Comparison of ENCODE assay signal across 32 mouse cellular contexts in genomic region chr13:34336895-34337294, GRCm38 (mm10). TPM values are rescaled to one million over a fixed set of nuclear protein-coding genes. Genes with fewer than 3 reads are reported as not detected.
DNase-seq lines count a peak whose midpoint lies in the region; ATAC-seq and TF ChIP-seq lines count a peak whose summit lies in the region.
"Had no signal": no experiment of that assay in that cellular context is flagged by ENCODE, and none has a peak within 500 bp of the region (broad histone marks: within the 10 kb centered on the region; RNA-seq: fewer than 3 reads in every experiment).

No protein-coding gene starts in this region.

- DNase-seq in hindbrain, postnatal 0 days (ENCODE audit: low spot score), result no peak
- DNase-seq in hindbrain, embryonic 14.5 days (ENCODE audit: low spot score), result no peak
- no peak for DNase-seq in liver, postnatal 0 days
- DNase-seq in gastrocnemius, postnatal 10 days, result no peak
- DNase-seq in kidney, adult 11 months, result no peak
- DNase-seq: adrenal gland, adult 8-10 months; cerebellum, adult 8-10 months; cerebellum, postnatal 25 days; embryo, embryonic 11 days; forebrain, postnatal 0 days; gastrocnemius, postnatal 25 days; heart, adult 11 months; heart, postnatal 4 days; kidney, adult 18-20 months; kidney, postnatal 25 days; layer of hippocampus, postnatal 36 days; lung, postnatal 4 days; right cerebral cortex, adult 18-20 months; thymus, adult 18-20 months; thymus, postnatal 25 days had no signal

- H3K27ac ChIP-seq in hindbrain, postnatal 0 days, result no peak overlapping the region
- H3K27ac ChIP-seq in hindbrain, embryonic 14.5 days, result no peak overlapping the region
- no peak overlapping the region for H3K27ac ChIP-seq in cortical plate, adult 2 months (ENCODE audit: insufficient read depth, low read length)
- H3K27ac ChIP-seq in liver, postnatal 0 days (ENCODE audit: low read depth), result no peak overlapping the region
- H3K27ac ChIP-seq: embryonic facial prominence, embryonic 12.5 days; heart, embryonic 10.5 days; hindbrain, embryonic 13.5 days; kidney, embryonic 15.5 days; midbrain, embryonic 15.5 days; stomach, postnatal 0 days had no signal

- no peak overlapping the region for H3K9ac ChIP-seq in hindbrain, postnatal 0 days (replicated peaks; ENCODE audit: low read length)
- no peak overlapping the region for H3K9ac ChIP-seq in hindbrain, embryonic 14.5 days
- no peak overlapping the region for H3K9ac ChIP-seq in liver, postnatal 0 days (replicated peaks)
- H3K9ac ChIP-seq: embryonic facial prominence, embryonic 12.5 days; forebrain, postnatal 0 days; hindbrain, embryonic 13.5 days; kidney, embryonic 15.5 days; midbrain, embryonic 15.5 days had no signal

- 97% methylated on average over 1 of the region's 1 CpGs for WGBS in hindbrain, postnatal 0 days
- 98% methylated on average over 1 of the region's 1 CpGs for WGBS in hindbrain, embryonic 14.5 days
- WGBS in liver, postnatal 0 days (ENCODE audit: insufficient replicate concordance), result 86% methylated on average over 1 of the region's 1 CpGs

- no peaks in the 10 kb centered on the region for H3K27me3 ChIP-seq in hindbrain, postnatal 0 days (ENCODE audit: insufficient read depth, low read length)
- no peaks in the 10 kb centered on the region for H3K27me3 ChIP-seq in hindbrain, embryonic 14.5 days (ENCODE audit: control insufficient read depth, insufficient read depth, low read length)
- no peaks in the 10 kb centered on the region for H3K27me3 ChIP-seq in megakaryocyte, embryonic 14.5 days (replicated peaks)
- H3K27me3 ChIP-seq in liver, postnatal 0 days (ENCODE audit: insufficient read depth, low read length), result no peaks in the 10 kb centered on the region
- H3K27me3 ChIP-seq: embryonic facial prominence, embryonic 12.5 days; hindbrain, embryonic 13.5 days; midbrain, embryonic 15.5 days had no signal

- H3K4me3 ChIP-seq in hindbrain, postnatal 0 days (ENCODE audit: low read length), result no peak overlapping the region
- no peak overlapping the region for H3K4me3 ChIP-seq in hindbrain, embryonic 14.5 days (replicated peaks; ENCODE audit: low read length)
- peak overlapping the region; percentile 83 for H3K4me3 ChIP-seq in megakaryocyte, embryonic 14.5 days (replicated peaks)
- no peak overlapping the region for H3K4me3 ChIP-seq in cortical plate, adult 2 months (ENCODE audit: insufficient read depth, low read length)
- no peak overlapping the region for H3K4me3 ChIP-seq in liver, postnatal 0 days (ENCODE audit: low read depth, low read length)
- H3K4me3 ChIP-seq: embryonic facial prominence, embryonic 12.5 days; heart, embryonic 10.5 days; hindbrain, embryonic 13.5 days; kidney, embryonic 15.5 days; midbrain, embryonic 15.5 days had no signal

- TF ChIP-seq POLR2A in cortical plate, adult 2 months (IDR thresholded peaks at IDR 0.05; ENCODE audit: extremely low read depth, insufficient read depth, low read length), result no peak

- H3K36me3 ChIP-seq in hindbrain, postnatal 0 days (ENCODE audit: insufficient read depth, low read length), result no peaks in the 10 kb centered on the region
- H3K36me3 ChIP-seq in hindbrain, embryonic 14.5 days (replicated peaks; ENCODE audit: control insufficient read depth, insufficient read depth), result no peaks in the 10 kb centered on the region
- peaks cover 83% of the 10 kb centered on the region for H3K36me3 ChIP-seq in megakaryocyte, embryonic 14.5 days (replicated peaks; ENCODE audit: low read length)
- peaks cover 19% of the 10 kb centered on the region for H3K36me3 ChIP-seq in liver, postnatal 0 days (replicated peaks; ENCODE audit: insufficient read depth, low read length)
- H3K36me3 ChIP-seq: embryonic facial prominence, embryonic 12.5 days; heart, embryonic 10.5 days; hindbrain, embryonic 13.5 days; kidney, embryonic 15.5 days; midbrain, embryonic 15.5 days had no signal

- no peak overlapping the region for H3K4me2 ChIP-seq in hindbrain, postnatal 0 days (ENCODE audit: low read depth, low read length)
- no peak overlapping the region for H3K4me2 ChIP-seq in hindbrain, embryonic 14.5 days (replicated peaks)
- no peak overlapping the region for H3K4me2 ChIP-seq in liver, postnatal 0 days (ENCODE audit: low read depth, low read length)
- H3K4me2 ChIP-seq: embryonic facial prominence, embryonic 12.5 days; hindbrain, embryonic 13.5 days; kidney, embryonic 15.5 days; midbrain, embryonic 15.5 days had no signal

- H3K9me3 ChIP-seq in hindbrain, postnatal 0 days (ENCODE audit: low read length), result no peaks in the 10 kb centered on the region
- no peaks in the 10 kb centered on the region for H3K9me3 ChIP-seq in hindbrain, embryonic 14.5 days (ENCODE audit: control insufficient read depth, low read length)
- H3K9me3 ChIP-seq in megakaryocyte, embryonic 14.5 days, result no peaks in the 10 kb centered on the region
- no peaks in the 10 kb centered on the region for H3K9me3 ChIP-seq in liver, postnatal 0 days (ENCODE audit: low read length)
- H3K9me3 ChIP-seq: embryonic facial prominence, embryonic 12.5 days; heart, embryonic 10.5 days; hindbrain, embryonic 13.5 days; kidney, embryonic 15.5 days; midbrain, embryonic 15.5 days had no signal

- H3K4me1 ChIP-seq in hindbrain, postnatal 0 days (ENCODE audit: insufficient read depth, low read length), result peaks cover 6% of the 10 kb centered on the region
- peaks cover 16% of the 10 kb centered on the region for H3K4me1 ChIP-seq in hindbrain, embryonic 14.5 days (replicated peaks; ENCODE audit: control insufficient read depth, insufficient read depth, low read length)
- peaks cover 92% of the 10 kb centered on the region for H3K4me1 ChIP-seq in megakaryocyte, embryonic 14.5 days
- peaks cover 13% of the 10 kb centered on the region for H3K4me1 ChIP-seq in cortical plate, adult 2 months (ENCODE audit: control insufficient read depth, insufficient read depth, low read length)
- H3K4me1 ChIP-seq in liver, postnatal 0 days (ENCODE audit: insufficient read depth), result peaks cover 64% of the 10 kb centered on the region
- H3K4me1 ChIP-seq: embryonic facial prominence, embryonic 12.5 days; kidney, embryonic 15.5 days had no signal

- no peak for ATAC-seq in hindbrain, postnatal 0 days
- no peak for ATAC-seq in hindbrain, embryonic 14.5 days (ENCODE audit: low FRiP score)
- ATAC-seq in megakaryocyte, adult 5-6 weeks (ENCODE audit: poor library complexity, severe bottlenecking), result no peak
- no peak for ATAC-seq in liver, postnatal 0 days
- ATAC-seq: activated CD4-positive, CD25-positive, alpha-beta regulatory T cell, adult 4 months; CD4-positive, CD25-positive, alpha-beta regulatory T cell, adult 4 months; forebrain, postnatal 0 days; inflammation-experienced regulatory T-cells, adult 6 months; midbrain, embryonic 15.5 days had no signal

- no peak for TF ChIP-seq EP300 in liver, postnatal 0 days (IDR thresholded peaks at IDR 0.05; ENCODE audit: low read depth)

- peak; percentile 23; the same call in 1 of the 2 replicates for TF ChIP-seq CTCF in hindbrain, postnatal 0 days (IDR thresholded peaks at IDR 0.05; ENCODE audit: low read depth)
- TF ChIP-seq CTCF in cortical plate, adult 2 months (IDR thresholded peaks at IDR 0.05; ENCODE audit: extremely low read depth, insufficient read depth, low read length), result peak; percentile 19; the same call in 1 of the 2 replicates
- 0 out of 2 replicates have a peak, but pooled peaks have one; percentile 5 for TF ChIP-seq CTCF in liver, postnatal 0 days (IDR thresholded peaks at IDR 0.05; ENCODE audit: low read depth)

RNA-seq across cellular contexts. Expression of gene Slc22a23, which starts 8.1 kb away (rescaled TPM):
- total RNA-seq in hindbrain, postnatal 0 days (2014; rRNA removed), result 118 and 136 TPM in 2 replicates
- polyA plus RNA-seq in hindbrain, postnatal 0 days (2015; fragmentation: Nextera tagmentation; extraction: Ambion mirVana), result 12.4 and 12.9 TPM in 2 replicates
- 27.0 and 28.5 TPM in 2 replicates for polyA plus RNA-seq in hindbrain, embryonic 14.5 days (2014; fragmentation: Nextera tagmentation; extraction: Ambion mirVana)
- polyA plus RNA-seq in megakaryocyte, embryonic 14.5 days (2012; ENCODE audit: insufficient read depth, low replicate concordance), result 33.9 and 61.7 TPM in 2 replicates
- 0.65 and 1.0 TPM in 2 replicates for total RNA-seq in megakaryocyte, adult 5-6 weeks (2015)
- 0.22 and 2.7 TPM in 2 replicates for total RNA-seq in megakaryocyte, adult 5-6 weeks (2017)
- 48.1 and 54.4 TPM in 2 replicates for polyA plus RNA-seq in cortical plate, adult 2 months (2012; rRNA removed)
- polyA plus RNA-seq in liver, postnatal 0 days (2015; fragmentation: Nextera tagmentation; extraction: Ambion mirVana), result 6.6 and 7.0 TPM in 2 replicates
- total RNA-seq in gastrocnemius, postnatal 10 days (2021), result 10 to 100 TPM; 10.3 to 10.9 TPM
